Mouse (Mus musculus): ENCODE measurements around the gene Zfp592.
"Not testable (repeated sequence)": the region's sequence is repeated elsewhere in the genome, so short reads cannot be mapped to it uniquely, and the experiment has no call there.

The Zfp592 gene

DNA sequence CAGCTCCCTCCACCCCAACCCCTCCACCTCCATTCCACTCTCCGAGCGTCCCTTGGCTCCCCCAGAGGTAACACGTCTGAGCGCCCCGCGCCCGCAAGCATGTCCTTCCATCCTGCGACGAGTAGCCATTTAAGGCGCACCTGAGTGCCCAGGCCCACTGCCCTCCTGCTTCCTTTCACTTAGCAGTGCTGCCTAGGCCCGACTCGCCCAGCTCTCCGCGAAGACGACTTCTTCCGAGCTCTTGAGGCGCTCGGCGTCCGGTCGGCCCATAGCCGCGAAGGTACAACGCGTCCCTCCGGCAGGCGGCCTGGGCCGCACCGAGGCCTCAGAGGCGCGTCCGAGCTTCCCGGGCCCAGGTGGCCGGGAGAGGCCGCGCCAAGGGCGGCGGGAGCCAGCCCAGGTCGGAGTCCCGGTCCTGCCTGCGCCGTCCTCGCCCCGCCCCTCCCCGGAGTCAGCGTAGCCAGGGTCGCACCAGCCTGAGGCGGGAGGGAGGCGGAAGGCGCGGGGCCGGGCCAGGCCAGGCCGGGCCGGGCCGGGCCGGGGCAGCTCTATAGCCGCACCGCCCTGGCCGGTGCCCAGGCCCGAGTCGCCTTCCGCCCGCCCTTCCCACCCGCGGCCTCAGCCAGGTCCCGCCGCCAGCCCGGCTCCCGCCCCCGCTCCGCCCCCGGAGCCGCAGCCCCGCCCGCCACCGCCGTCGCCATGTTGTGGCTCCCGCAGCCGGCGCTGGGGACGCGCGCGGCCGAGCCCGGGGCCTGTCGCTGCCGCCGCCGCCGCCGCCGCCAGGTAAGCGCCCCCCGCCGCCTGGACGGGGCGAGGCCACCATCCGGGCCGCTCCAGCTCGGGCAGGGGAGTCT, at the start of gene Zfp592:
TSS of gene Zfp592 (plus strand) at position 702 of the 854 bp plus-strand sequence.
- DNase-seq (ENCODE audit: low read depth), result peak; percentile 29

DNA sequence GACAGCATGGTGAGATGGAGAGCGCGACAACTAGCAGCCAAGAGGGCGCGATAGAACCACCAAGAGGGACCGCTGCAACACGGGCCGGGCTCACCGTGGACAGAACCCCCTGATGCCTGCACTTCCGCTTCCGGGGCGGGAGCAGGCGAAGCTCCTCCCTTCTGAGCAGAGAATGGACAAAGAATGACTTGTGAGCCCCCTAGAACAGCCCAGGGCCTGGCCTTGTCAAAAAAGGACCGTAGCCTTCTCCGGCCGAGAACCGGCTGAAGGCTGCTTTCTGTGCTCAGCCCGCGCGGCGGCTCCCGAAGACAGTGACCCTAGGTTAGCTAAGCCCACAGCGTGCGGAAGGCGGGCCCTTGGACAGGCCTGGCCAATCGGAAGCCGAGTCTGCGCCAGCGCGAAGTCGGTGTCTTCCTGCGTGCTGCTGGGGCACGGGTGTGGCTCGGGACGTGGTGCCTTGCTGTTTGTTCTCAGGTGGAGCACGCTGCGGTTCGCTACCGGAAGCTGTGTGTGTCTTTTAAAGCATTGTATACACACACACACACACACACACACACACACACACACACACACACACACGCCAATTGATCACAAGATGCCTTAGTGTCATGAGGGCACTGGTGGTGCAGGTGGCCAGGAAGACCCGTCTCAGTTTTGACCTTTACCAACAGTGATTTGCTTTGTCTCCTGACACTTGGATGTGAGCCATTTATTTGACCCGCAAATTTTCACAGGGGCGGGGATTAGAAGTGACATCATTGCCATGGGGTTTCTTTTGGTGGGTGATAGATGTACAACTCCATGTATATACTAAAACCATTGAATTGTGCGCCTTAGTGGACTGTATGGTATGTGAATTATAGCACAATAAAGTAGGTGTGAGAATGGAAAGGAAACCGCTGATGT, 45.8 kb upstream of the Zfp592 start, which contains the start of gene Sec11a:
TSS of gene Sec11a (minus strand) at position 336 of the 906 bp plus-strand sequence.
- DNase-seq (ENCODE audit: low read depth), result peak; percentile 75

DNA sequence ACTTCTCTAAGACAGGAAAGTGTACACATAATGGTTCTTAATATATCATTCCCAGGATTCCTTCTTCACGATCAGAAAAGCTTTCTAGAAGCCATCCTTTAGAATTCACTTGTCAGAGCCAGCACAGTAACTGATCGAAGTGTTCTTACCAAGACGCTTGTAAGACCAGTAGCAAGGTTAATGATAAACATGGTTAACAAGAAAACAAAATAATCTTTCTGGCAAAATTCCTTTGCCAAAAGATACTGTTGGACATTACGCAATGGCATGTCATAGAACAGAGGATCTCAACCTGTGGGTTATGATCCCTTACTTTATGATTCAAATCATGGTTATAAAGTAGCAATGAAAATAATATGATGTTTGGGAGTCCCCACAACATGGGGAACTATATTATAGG, 42.0 kb upstream of the Zfp592 start:
- no peak for DNase-seq (ENCODE audit: low read depth)

DNA sequence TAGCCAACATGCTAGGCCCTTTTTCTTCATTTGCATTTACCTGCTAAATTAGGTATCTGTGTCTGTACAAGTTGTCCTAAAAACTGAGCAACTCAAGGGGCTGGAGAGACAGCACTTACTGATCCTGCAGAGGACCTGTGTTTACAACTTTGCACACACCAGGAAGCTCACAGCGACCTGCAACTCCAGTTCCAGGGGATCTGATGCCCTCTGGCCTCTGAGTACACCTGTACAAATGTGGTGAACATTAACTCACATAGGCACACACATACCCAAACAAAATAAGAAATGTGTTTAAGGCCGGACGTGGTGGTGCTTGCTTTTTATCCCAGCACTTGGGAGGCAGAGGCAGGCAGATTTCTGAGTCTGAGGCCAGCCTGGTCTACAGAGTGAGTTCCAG, 41.3 kb upstream of the Zfp592 start:
- no peak for DNase-seq (ENCODE audit: low read depth)

DNA sequence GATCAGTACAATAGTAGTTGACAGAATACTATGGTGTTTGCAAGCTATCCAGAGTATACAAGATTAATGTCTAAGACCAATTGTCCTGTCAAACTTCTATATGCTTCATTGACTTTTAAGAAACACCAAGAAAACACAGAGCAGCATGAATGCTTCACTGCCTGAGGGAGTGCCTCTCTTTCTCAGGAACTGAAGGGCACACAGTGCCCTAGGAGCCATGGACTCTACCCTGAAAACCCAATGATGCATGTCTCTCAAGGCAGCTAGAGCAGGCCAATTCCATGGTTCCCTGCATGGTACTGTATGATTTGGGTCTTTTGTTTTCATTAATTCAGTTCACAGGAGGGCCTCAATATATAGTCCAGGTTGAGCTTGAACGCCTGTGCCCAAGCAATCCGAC, 39.2 kb upstream of the Zfp592 start:
- DNase-seq (ENCODE audit: low read depth), result no peak

DNA sequence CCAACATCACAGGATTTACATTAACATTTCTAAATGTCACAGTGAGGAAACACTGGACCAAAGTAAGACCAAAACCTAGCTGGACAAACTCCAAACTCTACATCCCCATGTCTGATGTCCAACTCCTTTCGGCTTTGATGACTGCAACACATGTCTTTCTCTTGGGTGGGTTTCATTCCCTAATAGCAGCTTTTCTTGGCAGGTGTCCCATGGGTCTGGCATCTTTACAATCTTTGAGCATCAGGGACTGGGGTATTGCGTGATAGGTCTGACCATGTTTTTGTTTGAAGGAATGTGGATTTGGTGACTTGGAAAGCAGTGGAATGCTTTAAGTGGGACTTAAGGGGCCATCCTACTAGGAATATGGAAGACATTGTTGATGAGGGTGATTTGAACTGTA, 36.6 kb upstream of the Zfp592 start:
- no peak for DNase-seq (ENCODE audit: low read depth)

DNA sequence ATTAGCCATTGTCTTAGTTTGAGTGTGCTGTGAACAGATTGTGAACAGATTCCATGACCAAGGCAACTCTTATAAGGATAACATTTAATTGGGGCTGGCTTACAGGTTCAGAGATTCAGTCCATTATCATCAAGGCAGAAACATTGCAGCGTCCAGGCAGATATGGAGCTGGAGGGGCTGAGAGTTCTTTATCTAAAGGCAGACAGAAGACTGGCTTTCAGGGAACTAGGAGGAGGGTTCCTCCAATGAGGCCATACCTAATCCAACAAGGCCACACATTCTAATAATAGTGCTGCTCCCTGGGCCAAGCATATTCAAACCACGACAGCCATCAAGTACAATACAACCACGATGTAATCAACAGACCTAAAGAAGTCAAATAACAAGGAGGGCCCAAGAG, 34.5 kb upstream of the Zfp592 start:
- DNase-seq (ENCODE audit: low read depth), result no peak

DNA sequence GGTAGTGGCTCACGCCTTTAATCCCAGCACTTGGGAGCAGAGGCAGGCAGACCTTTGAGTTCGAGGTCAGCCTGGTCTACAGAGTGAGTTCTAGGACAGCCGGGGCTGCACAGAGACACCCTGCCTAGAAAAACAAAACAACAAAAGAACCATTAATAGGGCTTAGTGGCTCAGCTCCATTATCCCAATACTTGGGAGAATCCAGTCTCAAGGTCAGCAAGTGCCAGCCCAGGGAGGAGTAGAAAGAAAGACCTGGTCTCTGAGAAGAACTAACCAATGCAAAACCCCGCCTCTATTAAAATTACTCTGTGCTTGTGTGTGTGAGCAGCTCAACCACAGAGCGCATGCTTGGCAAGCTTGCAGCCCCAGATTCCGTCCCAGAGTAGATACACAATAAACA, 30.7 kb upstream of the Zfp592 start:
- DNase-seq (ENCODE audit: low read depth), result no peak

DNA sequence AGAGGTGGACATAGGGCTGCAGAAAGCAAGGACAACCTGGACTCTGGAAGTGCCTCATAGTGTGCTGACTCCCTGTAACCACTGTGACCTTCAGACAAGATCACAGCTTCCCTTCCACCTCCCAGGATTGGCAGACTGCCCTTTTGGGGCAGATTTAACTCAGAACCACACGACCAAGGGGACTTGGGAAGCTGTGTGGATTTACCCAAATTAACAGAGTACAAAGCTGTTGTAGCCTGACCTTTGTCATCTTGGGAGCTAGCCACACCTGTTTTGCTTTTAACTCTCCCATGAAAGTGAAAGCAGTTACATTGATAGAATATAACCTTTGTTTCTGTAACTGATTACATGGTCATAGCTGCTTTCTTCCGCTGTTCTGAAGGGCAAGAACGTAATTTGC, 22.6 kb upstream of the Zfp592 start:
- no peak for DNase-seq (ENCODE audit: low read depth)

DNA sequence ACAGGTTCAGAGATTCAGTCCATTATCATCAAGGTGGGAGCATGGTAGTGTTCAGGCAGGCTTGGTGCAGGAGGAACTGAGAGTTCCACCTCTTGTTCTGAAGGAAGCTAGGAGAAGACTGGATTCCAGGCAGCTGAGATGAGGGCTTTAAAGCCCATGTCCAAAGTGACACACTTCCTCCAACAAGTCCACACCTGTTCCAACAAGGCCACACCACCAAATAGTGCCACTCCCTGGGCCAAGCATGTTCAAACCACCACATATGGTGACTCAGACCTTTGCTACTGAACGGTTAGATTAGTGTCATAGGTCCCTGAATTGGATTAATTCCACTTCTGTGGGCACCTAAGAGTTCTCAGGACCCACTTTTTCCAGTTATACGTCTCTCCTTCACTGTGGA, 22.1 kb upstream of the Zfp592 start:
- no peak for DNase-seq (ENCODE audit: low read depth)

DNA sequence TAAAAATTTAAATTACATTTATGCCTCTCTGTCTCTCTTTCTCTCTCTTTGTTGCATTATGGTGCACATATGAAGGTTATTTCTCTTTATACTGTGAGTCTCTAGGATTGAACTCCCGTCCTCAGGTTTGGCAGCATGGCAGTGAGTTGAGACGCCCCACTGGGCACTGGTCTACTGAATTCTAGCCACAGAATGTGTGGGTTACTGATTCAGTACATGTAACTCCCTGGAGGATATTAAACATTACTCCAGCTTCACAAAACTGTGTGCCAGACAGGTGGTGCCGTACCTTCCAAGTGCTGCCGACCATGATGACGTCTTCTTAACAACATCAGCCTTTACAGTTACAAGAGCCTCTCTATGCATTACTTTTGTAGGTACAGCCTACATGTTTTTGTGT, 21.4 kb upstream of the Zfp592 start:
- no peak for DNase-seq (ENCODE audit: low read depth)

DNA sequence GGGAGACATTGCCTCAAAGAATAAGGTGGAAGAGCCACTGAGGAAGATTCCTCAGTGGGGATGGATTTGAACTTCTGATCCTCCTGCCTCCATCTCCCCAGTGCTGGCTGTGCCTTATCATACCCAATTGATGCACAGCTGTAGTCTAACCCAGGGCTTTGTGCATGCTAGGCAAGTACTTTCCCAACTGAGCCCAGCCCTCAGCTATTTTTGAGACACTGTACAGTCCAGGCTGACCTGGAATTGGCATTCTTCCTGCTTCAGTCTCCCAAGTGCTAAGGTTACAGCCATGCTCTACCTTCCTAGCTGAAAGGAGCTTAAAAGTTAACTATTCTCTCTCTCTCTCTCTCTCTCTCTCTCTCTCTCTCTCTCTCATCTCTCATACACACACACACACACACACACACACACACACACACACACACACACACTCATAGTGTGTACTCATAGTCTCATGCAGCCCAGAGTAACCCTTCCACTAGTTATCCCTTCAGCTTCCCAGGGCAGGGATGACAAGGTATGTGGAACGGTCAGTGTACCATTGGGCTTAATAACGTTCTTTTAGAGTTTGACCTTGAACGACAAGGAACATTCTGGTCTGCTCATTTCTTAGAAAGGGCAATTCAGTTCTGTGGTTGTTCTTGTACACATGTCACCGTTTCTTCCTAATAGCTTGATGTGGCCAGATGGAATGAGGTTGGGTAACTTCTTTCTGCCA, 20.4 kb upstream of the Zfp592 start:
- not testable (repeated sequence) for DNase-seq (ENCODE audit: low read depth)

DNA sequence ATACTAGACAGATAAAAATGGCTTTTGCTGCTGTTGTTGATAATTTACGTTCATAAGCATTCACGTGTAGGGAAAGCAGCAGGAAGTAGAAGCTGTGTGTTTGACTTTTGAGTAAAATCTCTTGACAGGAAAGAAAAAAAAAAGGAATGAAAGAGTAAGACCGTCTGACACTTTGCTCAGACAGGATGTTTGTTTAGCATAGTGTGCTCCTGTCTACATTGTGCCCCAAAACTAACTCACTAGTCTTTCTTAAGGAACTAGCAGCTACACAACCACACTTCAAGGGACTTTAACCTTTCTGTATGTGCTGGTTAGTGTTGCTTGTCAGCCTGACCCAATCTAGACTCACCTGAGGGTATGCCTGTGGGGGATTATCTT, 19.9 kb upstream of the Zfp592 start:
- not testable (repeated sequence) for DNase-seq (ENCODE audit: low read depth)

DNA sequence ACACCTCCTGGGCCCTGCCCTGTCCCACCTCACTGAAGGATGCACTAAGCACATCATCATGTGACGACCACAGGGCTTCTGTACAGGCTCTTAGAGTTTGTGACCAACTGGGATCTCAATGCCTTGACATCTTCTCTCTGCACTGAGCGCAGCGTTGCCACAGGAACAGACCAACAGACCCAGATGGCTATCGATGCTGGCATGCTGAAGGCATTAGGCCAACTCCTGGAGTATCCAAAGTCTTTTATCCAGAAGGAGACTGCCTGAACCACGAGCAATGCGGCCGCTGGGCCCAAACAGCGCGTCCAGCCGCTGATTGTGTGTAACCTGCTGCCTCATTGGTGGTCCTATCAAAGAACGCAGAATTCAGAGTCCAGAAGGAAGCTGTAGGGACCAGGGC, 12.9 kb upstream of the Zfp592 start:
- DNase-seq (ENCODE audit: low read depth), result no peak

DNA sequence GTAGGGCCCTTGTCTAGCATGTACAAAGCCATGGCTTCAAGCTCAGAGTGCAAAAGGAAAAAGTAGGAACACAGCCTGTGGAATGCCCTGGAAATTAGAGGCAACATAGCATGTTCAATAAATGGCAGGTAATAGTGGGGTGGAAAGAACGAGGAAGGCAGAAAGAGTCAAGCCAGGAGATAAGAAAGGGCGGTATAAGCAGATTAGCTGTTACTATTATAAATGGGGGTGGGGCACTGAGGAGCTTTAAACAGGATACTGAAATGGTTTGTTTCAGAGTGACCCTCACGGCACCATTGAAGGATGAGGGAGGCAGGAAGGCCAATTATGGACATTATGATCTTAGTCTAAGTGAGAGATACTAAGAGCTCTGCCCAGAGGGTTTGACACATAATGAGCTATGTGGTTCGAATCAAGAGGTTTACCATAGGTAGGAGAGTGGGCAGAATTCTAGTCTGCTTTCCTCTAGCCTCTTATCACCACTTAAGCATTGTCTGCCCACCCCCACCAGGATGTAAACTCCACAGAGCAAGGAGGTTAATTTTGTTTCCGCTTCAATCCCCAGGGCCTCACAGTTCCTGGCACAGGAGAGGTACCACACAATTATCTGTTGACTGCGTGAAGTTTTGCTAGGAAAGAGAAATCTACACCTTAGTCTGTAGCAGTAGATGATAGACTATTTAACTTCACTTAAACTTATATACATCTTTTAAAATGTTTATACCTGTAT, 6.9 kb upstream of the Zfp592 start:
- no peak for DNase-seq (ENCODE audit: low read depth)

DNA sequence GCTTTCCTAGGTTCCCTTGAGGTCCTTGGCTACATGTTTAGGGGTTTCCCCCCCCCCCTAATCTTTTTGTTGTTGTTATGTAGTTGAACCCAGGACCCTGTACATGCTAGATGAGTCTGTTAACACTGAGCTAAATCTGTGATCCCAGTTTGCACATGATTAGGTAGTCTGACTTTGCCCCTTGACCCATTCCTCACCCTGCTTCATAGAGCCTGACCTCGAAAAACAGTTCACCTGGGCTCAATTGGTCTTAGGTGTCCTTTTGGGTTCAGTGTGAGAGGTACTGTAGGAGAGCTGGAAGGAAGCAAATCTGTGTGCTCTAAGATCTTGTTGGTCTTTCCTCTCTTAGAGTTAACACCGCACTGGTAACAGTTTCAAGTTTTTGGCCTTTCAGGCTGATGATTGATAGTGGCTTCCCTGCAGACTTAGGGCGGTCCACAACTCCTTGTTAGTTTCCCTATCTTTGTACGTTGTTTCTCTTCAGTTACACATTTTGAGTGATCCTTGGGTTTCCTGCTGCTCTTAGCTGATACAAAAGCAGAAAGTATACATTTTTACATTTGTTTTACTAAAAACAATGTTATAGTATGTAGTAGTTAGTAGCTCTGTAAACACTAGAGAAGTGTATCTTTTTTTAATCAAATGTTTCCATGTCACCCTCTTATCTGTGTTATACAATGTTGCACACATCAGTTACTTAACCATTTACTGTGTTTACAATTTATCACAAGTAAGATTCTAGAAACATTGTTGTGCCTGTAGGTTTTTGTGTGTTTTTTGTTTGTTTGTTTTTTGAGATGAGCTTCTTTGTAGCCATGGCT, 5.5 kb upstream of the Zfp592 start:
- DNase-seq (ENCODE audit: low read depth), result no peak

DNA sequence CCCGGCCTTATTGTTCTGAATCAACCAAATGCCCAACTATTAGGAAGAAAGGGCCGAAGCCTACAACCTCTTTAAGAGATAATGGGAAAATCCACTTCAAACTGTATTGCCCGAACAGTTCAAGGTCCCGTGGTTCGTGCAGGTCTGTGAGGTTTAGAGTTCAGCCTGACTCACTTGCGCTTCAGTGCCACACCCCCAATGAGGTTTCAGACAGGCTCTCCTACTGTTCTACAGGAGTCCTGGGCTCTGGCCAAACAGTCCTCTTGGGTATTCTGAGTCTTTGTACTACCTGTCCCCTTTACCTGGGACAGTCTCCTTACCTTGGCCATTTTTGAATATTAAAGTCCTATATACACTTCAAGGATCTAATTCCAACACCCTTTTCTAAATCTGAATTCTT, 3.2 kb upstream of the Zfp592 start:
- DNase-seq (ENCODE audit: low read depth), result no peak

DNA sequence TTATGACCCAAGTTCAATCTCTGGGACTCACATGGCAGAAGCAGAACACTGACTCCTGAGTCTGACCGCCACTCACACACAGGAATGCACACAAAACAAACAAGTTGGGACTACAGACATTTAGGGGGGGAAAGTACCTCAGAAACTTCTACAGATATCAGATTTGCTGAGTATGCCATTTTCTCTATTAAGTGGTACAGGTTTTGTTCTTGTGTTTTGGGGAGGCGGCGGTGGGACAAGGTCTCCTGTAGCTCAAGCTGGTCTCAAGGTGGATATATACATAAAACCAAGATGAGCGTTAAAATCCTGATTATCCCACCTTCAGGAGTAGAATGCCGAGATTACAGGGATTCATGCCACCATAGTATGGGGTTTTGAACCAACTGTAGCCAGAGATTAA, 1.9 kb upstream of the Zfp592 start:
- no peak for DNase-seq (ENCODE audit: low read depth)

DNA sequence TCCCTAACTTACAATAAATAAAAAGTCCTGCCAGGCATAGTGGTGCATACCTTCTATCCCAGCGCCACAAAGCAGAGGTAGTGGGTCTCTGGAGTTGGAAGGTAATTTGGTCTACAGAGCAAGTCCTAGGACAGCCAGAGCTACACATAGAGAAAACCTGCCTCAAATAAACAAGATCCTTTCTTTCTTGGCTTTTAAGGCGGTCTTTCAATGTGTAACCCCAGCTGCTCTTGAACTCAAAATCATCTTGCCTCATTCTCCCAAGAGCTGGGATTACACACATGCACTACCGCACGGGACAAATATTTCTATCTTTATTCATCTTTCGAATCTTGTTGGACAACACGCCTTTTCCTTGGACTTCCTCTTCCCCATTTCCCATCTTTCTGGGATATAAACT, 1.4 kb upstream of the Zfp592 start:
- DNase-seq (ENCODE audit: low read depth), result no peak

DNA sequence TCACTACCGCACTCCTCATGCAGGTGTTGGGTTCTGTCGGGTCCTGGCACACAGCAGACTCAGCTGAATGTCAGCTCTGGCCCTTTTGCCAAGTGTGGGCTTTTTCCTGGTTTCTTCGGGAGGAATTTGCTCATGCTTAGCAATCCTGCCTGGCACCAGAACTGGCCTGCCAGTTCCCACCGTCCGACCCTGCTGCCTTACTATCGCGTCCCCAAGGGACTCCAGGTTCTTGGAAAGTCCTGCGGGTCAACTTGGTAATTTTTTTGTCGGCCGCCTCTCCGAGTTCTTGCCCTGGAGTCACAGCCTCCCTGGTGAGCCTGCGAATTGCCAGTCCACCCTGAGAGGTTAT, 876 bp upstream of the Zfp592 start:
- DNase-seq (ENCODE audit: low read depth), result peak; percentile 28
